7 mouse cellular contexts compared by ENCODE assay signal in the genomic region with DNA sequence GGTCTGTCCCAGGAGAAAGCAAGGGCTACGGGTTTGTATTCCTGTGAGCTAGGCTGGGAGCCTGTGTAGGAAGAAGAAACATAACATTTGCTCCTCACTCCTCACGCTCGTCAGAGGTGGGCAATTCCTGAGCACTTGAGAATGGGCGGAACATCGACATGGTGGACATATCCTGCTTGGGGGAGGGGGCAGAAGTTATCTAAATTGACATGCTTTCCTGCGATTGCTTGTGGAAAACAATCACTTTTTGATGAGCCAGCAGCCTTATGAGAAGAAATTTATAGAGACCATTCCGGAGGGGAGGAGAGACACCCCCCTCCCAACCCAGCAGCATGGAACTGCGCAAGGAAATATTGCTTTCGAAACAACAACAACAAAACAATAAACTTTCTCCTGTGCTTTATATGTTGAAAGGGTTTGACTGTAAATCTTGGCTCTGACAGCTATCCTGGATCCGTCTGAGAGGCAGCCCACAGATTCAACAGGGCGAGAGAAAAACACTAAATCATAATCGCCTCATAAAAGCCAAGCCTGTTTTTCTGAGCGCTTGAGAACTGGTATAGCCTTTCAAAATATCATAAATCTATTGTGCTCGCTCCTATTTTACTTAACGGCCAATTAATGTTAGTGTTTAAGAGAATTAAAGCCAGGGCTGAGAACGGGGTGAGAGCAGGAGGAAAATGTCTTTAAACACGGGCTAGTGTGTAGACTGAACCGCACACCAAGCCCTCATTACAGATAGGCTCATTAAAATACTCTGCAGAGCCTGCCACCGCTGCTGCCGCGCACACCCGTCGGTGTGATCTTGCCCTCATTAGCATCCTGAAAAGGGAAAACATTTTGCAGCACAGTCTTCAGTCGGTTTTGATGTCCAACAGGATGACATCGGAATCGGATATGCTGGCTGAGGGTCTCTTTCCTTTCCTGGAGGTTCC.
DNase-seq lines count a peak whose midpoint lies in the region; ATAC-seq and TF ChIP-seq lines count a peak whose summit lies in the region.

No protein-coding gene starts in this region.

- H3K9ac ChIP-seq in kidney, embryonic 15.5 days: no peak overlapping the region
- H3K9ac ChIP-seq in stomach, embryonic 16.5 days (ENCODE audit: low read length): no peak overlapping the region

- no peaks in the 10 kb centered on the region for H3K9me3 ChIP-seq in heart, embryonic 10.5 days
- H3K9me3 ChIP-seq in kidney, embryonic 15.5 days (replicated peaks): no peaks in the 10 kb centered on the region
- no peaks in the 10 kb centered on the region for H3K9me3 ChIP-seq in stomach, embryonic 16.5 days (replicated peaks; ENCODE audit: control insufficient read depth, low read length)

- TF ChIP-seq POLR2A in lung, adult 2 months (IDR thresholded peaks at IDR 0.05; ENCODE audit: borderline replicate concordance, extremely low read depth, low read depth, low read length): no peak

- ATAC-seq in kidney, embryonic 15.5 days (replicated peaks; ENCODE audit: low FRiP score): peak; percentile 74
- no peak for ATAC-seq in stomach, embryonic 16.5 days (ENCODE audit: insufficient read depth, low FRiP score)
- no peak for ATAC-seq in activated CD4-positive, CD25-positive, alpha-beta regulatory T cell, adult 4 months

- H3K27me3 ChIP-seq in heart, embryonic 10.5 days (ENCODE audit: insufficient read depth, poor library complexity, severe bottlenecking): no peaks in the 10 kb centered on the region
- H3K27me3 ChIP-seq in kidney, embryonic 15.5 days: no peaks in the 10 kb centered on the region
- H3K27me3 ChIP-seq in stomach, embryonic 16.5 days (ENCODE audit: control insufficient read depth, insufficient read depth, low read length): no peaks in the 10 kb centered on the region; the same call in 1 of the 2 replicates

- no peak overlapping the region for H3K4me3 ChIP-seq in lung, adult 2 months (replicated peaks; ENCODE audit: extremely low read depth, low read depth, low read length)
- no peak overlapping the region for H3K4me3 ChIP-seq in heart, embryonic 10.5 days
- peak overlapping the region; percentile 2 for H3K4me3 ChIP-seq in kidney, embryonic 15.5 days (replicated peaks)
- H3K4me3 ChIP-seq in stomach, embryonic 16.5 days (replicated peaks; ENCODE audit: low read length): no peak overlapping the region

- WGBS in lung, adult 2 months: 33% methylated on average over 26 of the region's 26 CpGs
- 68% methylated on average over 26 of the region's 26 CpGs for WGBS in heart, embryonic 10.5 days
- 10% methylated on average over 26 of the region's 26 CpGs for WGBS in kidney, embryonic 15.5 days
- WGBS in stomach, embryonic 16.5 days: 50% methylated on average over 26 of the region's 26 CpGs

- peak overlapping the region; percentile 54 for H3K4me2 ChIP-seq in kidney, embryonic 15.5 days
- H3K4me2 ChIP-seq in stomach, embryonic 16.5 days (ENCODE audit: low read depth, low read length): peak overlapping the region; percentile 13; the same call in 1 of the 2 replicates

- no peak for TF ChIP-seq CTCF in lung, adult 2 months (IDR thresholded peaks at IDR 0.05; ENCODE audit: insufficient read depth, low read length)

- peak overlapping the region; percentile 59 for H3K27ac ChIP-seq in heart, embryonic 10.5 days
- H3K27ac ChIP-seq in kidney, embryonic 15.5 days: peak overlapping the region; percentile 86
- H3K27ac ChIP-seq in stomach, embryonic 16.5 days (ENCODE audit: low read length): no peak overlapping the region

- DNase-seq in lung, postnatal 10 days: peak; percentile 35
- DNase-seq in lung, adult 2 months: no peak
- no peak for DNase-seq in heart, embryonic 10.5 days (ENCODE audit: low spot score)
- no peak for DNase-seq in cerebellum, postnatal 36 days

- peaks cover 2% of the 10 kb centered on the region; the same call in 1 of the 2 replicates for H3K4me1 ChIP-seq in lung, adult 2 months (ENCODE audit: control insufficient read depth, insufficient read depth, low read length)
- H3K4me1 ChIP-seq in heart, embryonic 10.5 days: peaks cover 45% of the 10 kb centered on the region
- H3K4me1 ChIP-seq in kidney, embryonic 15.5 days: peaks cover 41% of the 10 kb centered on the region
- 0 out of 2 replicates have a peak, but pooled peaks cover 6% of the 10 kb centered on the region for H3K4me1 ChIP-seq in stomach, embryonic 16.5 days (ENCODE audit: control insufficient read depth, insufficient read depth, low read length)

- H3K36me3 ChIP-seq in heart, embryonic 10.5 days: no peaks in the 10 kb centered on the region
- no peaks in the 10 kb centered on the region for H3K36me3 ChIP-seq in kidney, embryonic 15.5 days
- H3K36me3 ChIP-seq in stomach, embryonic 16.5 days (ENCODE audit: control insufficient read depth, insufficient read depth, low read length): no peaks in the 10 kb centered on the region
